Mouse (Mus musculus) lung, postnatal 0 days (tissue): ENCODE results near the gene Card10.

Source experiments
- CTCF ChIP-seq: IDR thresholded peaks from 2 replicates; pipeline ENCODE4 v1.5.1; 2016; ENCODE audit warnings: antibody characterized with exemption, mild to moderate bottlenecking
- EP300 ChIP-seq: IDR thresholded peaks from 2 replicates; pipeline ENCODE4 v1.6.1; 2016; ENCODE audit warnings: antibody characterized with exemption, mild to moderate bottlenecking, control low read depth

DNA sequence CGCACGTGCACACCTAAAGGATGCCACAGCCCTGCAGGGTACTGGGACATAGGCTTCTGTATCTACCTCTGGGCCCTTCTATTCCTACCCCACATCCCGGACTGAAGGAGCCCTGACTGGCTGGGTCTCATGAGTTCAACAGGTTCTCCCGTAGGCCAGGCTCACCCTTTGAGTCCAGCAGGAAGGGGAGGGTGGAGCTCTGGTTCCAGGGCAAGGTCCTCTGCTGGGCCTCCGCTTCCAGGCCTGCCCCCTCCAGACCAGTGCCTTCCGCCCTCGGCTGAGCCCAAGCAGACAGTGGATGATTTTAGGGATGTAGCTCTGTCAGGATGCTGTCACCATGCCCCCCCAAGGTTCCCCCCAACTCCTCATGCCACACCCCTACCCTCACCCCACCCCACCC lies 21.9 kb downstream of the Card10 start:
- TF ChIP-seq CTCF: no peak
- no peak for TF ChIP-seq EP300
